Mouse (Mus musculus): ENCODE measurements around the gene C1qtnf3. TPM values are rescaled to one million over a fixed set of nuclear protein-coding genes. Genes with fewer than 3 reads are reported as not detected.

The C1qtnf3 gene
- total RNA-seq (2021): under 1 TPM; 0.38 to 0.86 TPM
- long read RNA-seq, experiment 1: 0 reads
- long read RNA-seq, experiment 2, partial matches to known transcripts: 0 of 1 reads
- long read RNA-seq, experiment 2, other reads (novel, unspliced or antisense): 0 of 1 reads

GRCm38 (mm10) chr15:10951951-10952759, at the start of gene C1qtnf3:
Gene C1qtnf3, plus strand, starts transcription at chr15:10952332.
- DNase-seq (ENCODE audit: low spot score in 2 of 2): no peak

- DNase-seq (ENCODE audit: low spot score in 2 of 2): no peak
These were observed 49.8 kb upstream of the C1qtnf3 start for GRCm38 (mm10) chr15:10902360-10902759.

DNA sequence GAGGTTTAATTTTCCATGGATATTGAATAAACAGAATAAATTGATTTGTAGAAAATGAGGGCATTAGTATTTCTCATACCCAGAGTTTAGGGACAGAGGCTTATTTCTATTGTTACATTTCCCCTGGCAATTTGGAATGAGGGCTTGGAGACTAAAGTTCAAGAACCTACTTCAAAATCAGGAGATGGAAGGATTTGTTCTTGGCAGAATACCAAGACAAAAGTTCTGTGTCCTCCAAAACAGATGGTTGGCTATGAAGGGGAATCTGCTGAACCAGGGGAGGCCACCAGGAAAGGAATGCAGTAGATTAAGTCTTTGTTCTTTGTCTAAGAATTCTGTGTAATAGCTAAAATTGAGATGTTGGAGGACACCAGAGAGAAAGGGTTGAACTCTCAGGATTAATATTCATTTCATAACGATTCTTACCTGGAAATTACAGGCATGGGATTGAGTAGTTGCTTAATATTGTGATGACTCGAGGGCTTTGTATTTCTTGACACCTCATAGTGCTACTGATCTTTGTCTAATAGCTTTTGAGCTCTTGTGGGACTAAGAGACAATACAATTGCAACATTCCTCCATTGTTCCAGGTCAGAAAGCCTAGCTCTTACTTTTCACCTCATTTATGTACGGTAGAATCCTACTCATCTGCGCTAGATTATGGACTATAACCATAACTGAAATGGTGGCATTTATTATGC, 35.4 kb upstream of the C1qtnf3 start:
- no peak for DNase-seq (ENCODE audit: low spot score in 2 of 2)

DNA sequence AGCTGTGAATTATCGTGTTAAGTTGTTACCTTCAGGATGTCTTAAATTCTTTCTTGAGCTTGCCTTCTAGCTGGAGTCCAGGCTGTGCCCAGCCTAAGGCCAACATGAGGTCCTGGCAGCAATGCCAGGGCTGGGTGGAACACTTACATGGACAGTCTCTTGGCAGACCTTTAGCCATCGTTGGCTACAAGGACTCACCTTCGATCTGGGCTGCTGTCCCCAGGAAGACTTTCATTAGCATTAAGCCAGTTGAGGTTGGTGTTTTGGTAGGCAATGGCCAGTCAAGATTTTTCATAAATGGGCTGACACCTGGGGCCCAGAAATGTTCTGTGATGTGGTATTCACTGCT, 34.8 kb upstream of the C1qtnf3 start:
- DNase-seq (ENCODE audit: low spot score in 2 of 2): no peak

- DNase-seq (ENCODE audit: low spot score in 2 of 2): no peak
These were observed 31.9 kb upstream of the C1qtnf3 start for GRCm38 (mm10) chr15:10920212-10920611.

- DNase-seq (ENCODE audit: low spot score in 2 of 2): no peak
These were observed 31.1 kb upstream of the C1qtnf3 start for GRCm38 (mm10) chr15:10921064-10921463.

GRCm38 (mm10) chr15:10922061-10922460, 30.1 kb upstream of the C1qtnf3 start:
- no peak for DNase-seq (ENCODE audit: low spot score in 2 of 2)

- DNase-seq (ENCODE audit: low spot score in 2 of 2): no peak
These were observed 29.6 kb upstream of the C1qtnf3 start for GRCm38 (mm10) chr15:10922570-10922969.

DNA sequence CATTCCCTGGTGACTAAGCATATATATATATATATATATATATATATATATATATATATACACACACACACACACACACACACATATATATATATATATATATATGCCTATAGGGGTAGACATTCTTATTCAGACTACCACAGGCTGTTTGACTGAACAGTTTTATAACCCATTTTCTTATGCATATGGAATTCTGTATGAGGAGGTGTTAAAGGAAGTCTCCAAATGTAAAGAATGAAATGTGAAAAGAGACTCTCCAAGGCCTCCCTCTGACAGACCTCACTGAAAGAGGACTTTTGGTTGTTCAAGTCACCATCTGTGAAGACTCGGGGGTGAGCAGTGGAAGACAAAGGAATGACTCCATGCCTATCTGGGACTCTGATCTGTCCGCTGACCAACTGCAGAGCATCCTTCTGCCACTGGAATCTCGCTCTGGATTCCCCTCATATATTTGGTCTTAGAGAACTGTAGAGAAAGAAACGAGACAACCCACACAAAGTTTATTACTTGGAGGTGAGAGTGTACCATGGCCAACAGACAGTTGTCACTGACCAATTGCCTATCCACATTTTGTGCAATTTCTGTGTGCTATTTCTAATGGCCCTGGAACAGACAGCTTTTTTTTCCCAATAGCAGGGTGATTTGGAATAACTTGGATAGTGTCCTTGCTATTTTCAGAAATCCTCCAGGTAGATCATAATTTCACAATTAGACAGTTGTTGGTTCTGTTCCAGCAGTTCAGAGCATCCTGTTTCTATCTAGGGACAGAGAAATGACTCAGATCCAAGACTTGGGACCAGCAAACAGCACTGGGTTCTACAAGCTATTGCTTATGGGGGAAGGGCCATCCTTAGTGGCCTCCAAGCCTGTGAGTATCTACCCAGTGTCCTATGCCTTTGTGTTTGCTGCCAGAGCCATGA, 28.8 kb upstream of the C1qtnf3 start:
- no peak for DNase-seq (ENCODE audit: low spot score in 2 of 2)

- DNase-seq (ENCODE audit: low spot score in 2 of 2): no peak
These were observed 24.8 kb upstream of the C1qtnf3 start for GRCm38 (mm10) chr15:10927325-10927724.

- no peak for DNase-seq (ENCODE audit: low spot score in 2 of 2)
These were observed 23.4 kb upstream of the C1qtnf3 start for GRCm38 (mm10) chr15:10928633-10929270.

- no peak for DNase-seq (ENCODE audit: low spot score in 2 of 2)
These were observed 18.2 kb upstream of the C1qtnf3 start for GRCm38 (mm10) chr15:10933930-10934329.

GRCm38 (mm10) chr15:10940148-10941108, 11.7 kb upstream of the C1qtnf3 start:
- no peak for DNase-seq (ENCODE audit: low spot score in 2 of 2)

- DNase-seq (ENCODE audit: low spot score in 2 of 2): no peak
These were observed 10.2 kb upstream of the C1qtnf3 start for GRCm38 (mm10) chr15:10941901-10942300.

DNA sequence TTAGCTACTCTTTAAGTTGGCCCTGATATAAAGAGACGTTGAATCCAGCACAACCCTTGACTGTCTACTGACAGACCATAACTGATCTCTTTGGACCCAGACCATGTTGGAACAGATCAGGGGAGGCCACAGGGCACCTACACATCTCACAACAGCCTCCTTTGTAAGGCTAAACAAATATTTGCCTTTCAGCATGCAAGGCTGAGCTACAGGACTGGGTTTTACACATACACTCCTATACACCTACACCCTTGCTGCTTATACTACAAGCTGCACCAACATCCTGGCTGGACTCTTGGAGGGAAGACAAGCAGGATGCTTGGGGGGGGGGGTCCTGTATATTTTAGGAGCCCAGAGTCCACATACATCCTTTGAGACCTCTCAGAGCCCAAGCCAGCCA, 4.3 kb upstream of the C1qtnf3 start:
- no peak for DNase-seq (ENCODE audit: low spot score in 2 of 2)

GRCm38 (mm10) chr15:10952760-10953305, 701 bp downstream of the C1qtnf3 start:
- no peak for DNase-seq (ENCODE audit: low spot score in 2 of 2)

- DNase-seq (ENCODE audit: low spot score in 2 of 2): no peak
These were observed 1.3 kb downstream of the C1qtnf3 start for GRCm38 (mm10) chr15:10953465-10953864.

GRCm38 (mm10) chr15:10954381-10955016, 2.4 kb downstream of the C1qtnf3 start:
- no peak for DNase-seq (ENCODE audit: low spot score in 2 of 2)

GRCm38 (mm10) chr15:10955156-10955555, 3.0 kb downstream of the C1qtnf3 start:
- DNase-seq (ENCODE audit: low spot score in 2 of 2): no peak
